Mouse (Mus musculus): ENCODE results near the gene Vdac2.

Vdac2 gene

GRCm38 (mm10) chr14:21824938-21825337 lies at the start of gene Vdac2:
Vdac2 (plus strand) TSS chr14:21825238.
- in situ Hi-C loops (cut with MboI; ENCODE audit: unreplicated experiment in 2 of 2), result loop anchor here in 1 of 2 experiments (5.0 kb wide), 1 partner anchor 73 kb away; the partner anchor contains the start of genes Dusp13 and Samd8

DNA sequence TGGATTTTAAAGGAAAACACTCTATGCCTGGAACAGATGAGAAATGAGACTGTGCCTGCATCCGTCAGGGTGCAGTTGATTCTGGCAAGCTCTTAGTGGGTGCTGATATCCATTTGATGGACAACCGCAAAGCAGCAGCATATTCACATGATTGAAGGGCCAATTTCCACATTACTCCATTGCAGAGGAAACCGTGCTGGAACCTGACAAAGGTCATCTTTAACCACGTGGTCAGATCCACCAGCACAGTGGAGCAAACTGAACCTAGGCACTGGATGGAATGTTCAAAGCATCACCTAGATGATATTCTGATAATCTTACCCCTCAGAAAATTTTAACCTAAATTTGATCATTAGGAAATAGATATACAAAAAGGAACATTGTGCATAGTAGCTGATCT lies 48.8 kb upstream of the Vdac2 start:
- in situ Hi-C loops (cut with MboI; ENCODE audit: unreplicated experiment in 2 of 2), result no loop called here

DNA sequence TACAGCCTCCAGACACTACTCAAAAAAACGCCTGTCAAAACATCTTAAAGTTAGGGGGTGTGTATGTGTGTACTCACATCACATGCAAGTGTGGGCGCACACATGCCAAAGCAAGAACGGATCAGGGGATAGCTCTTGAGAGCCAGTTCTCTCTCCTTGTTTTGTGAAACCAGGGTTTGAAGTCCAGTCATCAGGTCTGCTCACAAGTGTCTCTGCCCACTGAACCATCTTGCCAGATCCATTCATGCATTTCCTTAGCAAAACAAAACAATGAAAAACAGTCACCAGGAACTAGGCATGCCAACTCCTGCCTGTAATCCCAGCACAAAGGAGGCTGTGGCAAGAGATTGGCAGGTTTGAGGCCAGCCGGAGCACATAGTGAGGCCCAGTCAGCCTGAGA lies 38.5 kb upstream of the Vdac2 start:
- in situ Hi-C loops (cut with MboI; ENCODE audit: unreplicated experiment in 2 of 2), result no loop called here

DNA sequence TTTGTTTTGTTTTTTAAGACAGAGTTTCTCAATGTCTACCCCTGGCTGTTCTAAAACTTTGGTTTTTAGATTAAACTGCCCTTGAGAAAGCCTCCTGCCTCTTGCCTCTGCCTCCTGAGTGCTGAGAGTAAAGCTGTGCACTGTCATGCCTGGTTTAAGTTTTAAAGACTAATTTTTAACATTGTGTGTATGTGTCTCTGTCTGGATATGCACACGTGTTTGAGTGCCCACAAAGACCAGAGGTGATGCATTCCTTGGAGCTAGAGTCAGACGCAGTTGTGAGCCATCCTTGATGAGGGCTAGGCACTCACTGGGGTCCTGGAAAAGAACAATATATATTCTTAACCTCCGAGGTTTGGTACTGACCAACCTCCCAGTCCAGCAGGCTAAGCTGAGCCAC lies 37.7 kb upstream of the Vdac2 start:
- in situ Hi-C loops (cut with MboI; ENCODE audit: unreplicated experiment in 2 of 2), result no loop called here

GRCm38 (mm10) chr14:21788121-21788520 lies 36.9 kb upstream of the Vdac2 start:
- in situ Hi-C loops (cut with MboI; ENCODE audit: unreplicated experiment in 2 of 2), result no loop called here

GRCm38 (mm10) chr14:21790585-21791251 lies 34.3 kb upstream of the Vdac2 start:
- in situ Hi-C loops (cut with MboI; ENCODE audit: unreplicated experiment in 2 of 2), result no loop called here

- in situ Hi-C loops (cut with MboI; ENCODE audit: unreplicated experiment in 2 of 2), result no loop called here
These were observed 33.3 kb upstream of the Vdac2 start for GRCm38 (mm10) chr14:21791722-21792121.

- in situ Hi-C loops (cut with MboI; ENCODE audit: unreplicated experiment in 2 of 2), result no loop called here
These were observed 32.8 kb upstream of the Vdac2 start for GRCm38 (mm10) chr14:21792250-21792649.

GRCm38 (mm10) chr14:21800641-21801040 lies 24.4 kb upstream of the Vdac2 start:
- in situ Hi-C loops (cut with MboI; ENCODE audit: unreplicated experiment in 2 of 2), result no loop called here

DNA sequence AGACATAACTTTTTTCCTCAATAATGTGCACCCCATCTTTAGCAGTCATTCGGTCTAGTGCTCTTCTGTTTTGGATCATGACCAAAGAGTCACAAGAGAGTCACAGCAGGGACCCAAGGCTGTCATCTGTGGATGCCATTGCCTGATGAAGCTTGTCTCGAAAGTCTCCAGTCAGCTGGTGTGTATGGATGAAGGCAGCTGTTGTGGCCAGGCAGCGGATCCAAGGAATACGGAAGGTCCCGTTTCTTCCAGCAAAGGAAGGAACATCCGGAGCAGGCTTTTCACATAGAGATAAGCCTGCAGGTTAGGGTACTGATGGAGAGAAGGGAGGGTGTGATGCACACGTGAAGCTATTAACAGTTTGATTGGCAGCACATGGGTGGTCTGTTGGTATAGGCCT lies 23.4 kb upstream of the Vdac2 start:
- in situ Hi-C loops (cut with MboI; ENCODE audit: unreplicated experiment in 2 of 2), result no loop called here

GRCm38 (mm10) chr14:21802543-21803206 lies 22.4 kb upstream of the Vdac2 start:
- in situ Hi-C loops (cut with MboI; ENCODE audit: unreplicated experiment in 2 of 2), result no loop called here

GRCm38 (mm10) chr14:21806203-21806602 lies 18.8 kb upstream of the Vdac2 start:
- in situ Hi-C loops (cut with MboI; ENCODE audit: unreplicated experiment in 2 of 2), result no loop called here

DNA sequence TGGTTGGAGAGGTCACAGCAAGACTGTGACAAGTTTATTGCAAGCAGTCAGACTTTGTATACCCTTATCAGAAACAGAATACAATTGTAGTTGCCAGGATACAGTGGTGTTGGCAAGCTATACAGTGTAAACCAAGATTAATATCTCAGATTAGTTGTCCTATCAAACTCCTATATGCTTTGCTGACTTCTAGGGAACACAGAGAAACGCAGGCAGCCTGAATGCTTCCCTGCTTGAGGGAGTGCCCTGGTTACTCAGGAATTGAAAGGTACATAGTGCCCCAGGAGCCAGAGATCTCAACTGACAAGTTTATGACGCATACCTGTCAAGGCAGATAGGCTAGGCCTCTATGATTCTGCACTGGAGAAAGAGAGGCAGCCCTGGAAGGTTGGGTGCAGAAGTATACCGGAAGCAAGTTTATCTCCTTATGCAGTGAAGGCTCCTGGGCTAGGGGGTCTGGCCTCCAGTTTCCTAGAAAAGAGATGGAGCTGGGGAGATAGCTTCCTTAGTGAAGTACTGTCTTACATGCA lies 18.3 kb upstream of the Vdac2 start:
- in situ Hi-C loops (cut with MboI; ENCODE audit: unreplicated experiment in 2 of 2), result no loop called here

- in situ Hi-C loops (cut with MboI; ENCODE audit: unreplicated experiment in 2 of 2), result no loop called here
These were observed 16.7 kb upstream of the Vdac2 start for GRCm38 (mm10) chr14:21808208-21808922.

GRCm38 (mm10) chr14:21809418-21809817 lies 15.6 kb upstream of the Vdac2 start:
- in situ Hi-C loops (cut with MboI; ENCODE audit: unreplicated experiment in 2 of 2), result no loop called here

DNA sequence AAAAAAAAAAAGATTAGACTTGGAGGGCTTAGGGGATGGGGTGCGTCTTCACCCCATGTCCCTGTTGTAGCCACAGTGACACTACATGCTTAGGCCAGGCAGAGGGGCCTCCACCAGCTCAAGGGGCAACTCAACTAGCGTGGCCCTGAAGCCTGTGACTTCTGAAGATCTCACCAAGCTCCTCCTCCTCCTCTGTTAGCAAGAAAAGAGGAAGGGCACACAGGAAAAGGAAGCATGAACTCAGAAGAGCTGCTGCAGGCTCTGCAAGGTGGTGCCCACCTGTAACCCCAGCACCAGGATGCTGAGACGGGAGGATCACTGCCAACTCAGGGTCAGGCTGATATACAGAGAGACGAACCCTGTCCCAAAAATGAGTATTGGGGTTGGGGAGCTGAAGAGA lies 13.7 kb upstream of the Vdac2 start:
- in situ Hi-C loops (cut with MboI; ENCODE audit: unreplicated experiment in 2 of 2), result loop anchor here (5.0 kb wide), 1 partner anchor 41 kb away; no protein-coding TSS in a partner anchor

GRCm38 (mm10) chr14:21811744-21812393 lies 13.2 kb upstream of the Vdac2 start:
- in situ Hi-C loops (cut with MboI; ENCODE audit: unreplicated experiment in 2 of 2), result loop anchor here (5.0 kb wide), 1 partner anchor 40 kb away; no protein-coding TSS in a partner anchor

GRCm38 (mm10) chr14:21812590-21813162 lies 12.4 kb upstream of the Vdac2 start:
- in situ Hi-C loops (cut with MboI; ENCODE audit: unreplicated experiment in 2 of 2), result loop anchor here (5.0 kb wide), 1 partner anchor 40 kb away; no protein-coding TSS in a partner anchor

DNA sequence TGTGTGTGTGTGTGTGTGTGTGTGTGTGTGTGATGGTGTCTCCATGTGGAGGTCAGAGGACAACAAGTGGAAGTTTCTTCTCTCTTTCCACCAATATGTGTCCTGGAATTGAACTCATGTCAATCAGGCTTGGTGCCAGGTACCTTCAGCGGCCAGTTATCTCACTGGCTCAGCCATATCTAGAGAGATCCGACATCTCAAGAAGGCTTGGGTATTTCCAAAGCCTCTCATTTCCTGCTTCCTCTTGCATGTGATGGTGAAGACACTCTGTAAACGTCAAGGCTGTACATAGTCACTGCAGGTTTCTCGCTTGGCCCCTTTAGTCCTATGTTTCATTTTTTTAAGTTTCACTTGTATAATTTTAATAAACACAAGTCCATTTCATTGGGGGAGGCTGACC lies 11.8 kb upstream of the Vdac2 start:
- in situ Hi-C loops (cut with MboI; ENCODE audit: unreplicated experiment in 2 of 2), result loop anchor here (5.0 kb wide), 1 partner anchor 39 kb away; no protein-coding TSS in a partner anchor

DNA sequence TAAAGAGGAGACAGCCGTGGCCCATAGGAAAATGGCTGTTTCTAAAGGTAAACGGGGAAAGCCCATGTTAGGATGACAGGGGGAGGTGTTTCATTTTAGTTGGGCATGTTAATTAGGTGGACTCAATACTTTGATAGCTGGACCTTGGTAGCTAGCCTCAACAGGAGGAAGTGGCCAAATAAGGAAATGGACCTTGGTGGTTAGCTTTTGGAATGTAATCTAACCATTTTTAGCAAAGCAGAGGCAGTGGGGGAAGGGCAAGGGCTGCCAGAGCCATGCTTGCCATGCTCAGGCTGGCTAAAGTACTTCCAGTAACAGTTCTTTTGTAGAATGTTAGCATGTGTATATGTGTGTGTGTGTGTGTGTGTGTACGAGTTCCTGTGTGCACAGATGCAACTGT lies 11.2 kb upstream of the Vdac2 start:
- in situ Hi-C loops (cut with MboI; ENCODE audit: unreplicated experiment in 2 of 2), result loop anchor here (5.0 kb wide), 1 partner anchor 38 kb away; no protein-coding TSS in a partner anchor
